Mouse (Mus musculus) CH12.LX (cell line): Measurements from ENCODE around the gene Arhgef7.

ENCODE experiments used
- CTCF ChIP-seq, 2 experiments: IDR thresholded peaks in 1 of 2; conservative IDR thresholded peaks in 1 of 2; 2 replicates each; pipeline ENCODE4 v1.5.1; 2011 to 2012; ENCODE audit warnings: low read depth in 2 of 2, low read length in 2 of 2, improper control_type of control experiment in 1 of 2, inconsistent platforms in 1 of 2, mild to moderate bottlenecking in 1 of 2, moderate library complexity in 1 of 2
- NELFE ChIP-seq: IDR thresholded peaks from 2 replicates; pipeline ENCODE4 v1.6.1; 2011; ENCODE audit warnings: low read depth, low read length, improper control_type of control experiment
- ZMIZ1 ChIP-seq: IDR thresholded peaks from 2 replicates; pipeline ENCODE4 v1.6.1; 2012; ENCODE audit warnings: low read depth, mild to moderate bottlenecking, inconsistent platforms, low read length, improper control_type of control experiment

- TF ChIP-seq CTCF (conservative IDR thresholded peaks at IDR 0.05 in 1 of 2, IDR thresholded peaks at IDR 0.05 in 1 of 2; ENCODE audit: low read depth in 2 of 2, low read length in 2 of 2) (no peak), NELFE (no peak), ZMIZ1 (no peak)
These were observed 34.5 kb downstream of the Arhgef7 start for GRCm38 (mm10) chr8:11762048-11762447.
